Mouse (Mus musculus) stomach, postnatal 0 days (tissue): ENCODE data around the gene Kif5c.

Experiments used
- CTCF ChIP-seq: IDR thresholded peaks from 2 replicates; pipeline ENCODE4 v1.5.1; 2016; ENCODE audit warnings: antibody characterized with exemption, low read depth, mild to moderate bottlenecking, moderate library complexity
- EP300 ChIP-seq: optimal IDR thresholded peaks from 2 replicates; pipeline ENCODE3; 2016; ENCODE audit warnings: antibody characterized with exemption

DNA sequence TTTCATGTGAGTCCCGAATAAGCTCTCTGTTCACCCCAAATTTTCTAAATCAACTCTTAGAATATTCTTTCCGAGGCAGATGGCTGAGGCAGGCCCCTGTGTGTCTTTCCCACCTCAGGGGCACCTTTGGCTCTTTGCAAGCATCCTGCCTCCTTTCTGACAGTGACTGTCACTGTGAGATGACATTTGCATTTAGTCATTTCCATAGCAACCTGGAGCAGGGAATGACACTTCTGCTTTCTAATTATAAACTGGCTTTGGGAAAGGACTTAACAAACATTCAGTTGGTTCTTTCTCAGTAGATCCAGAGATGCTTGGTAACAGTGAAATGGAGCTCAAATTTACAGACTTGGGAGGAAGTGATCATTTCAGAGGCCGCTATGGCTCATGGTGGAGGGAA is 23.7 kb downstream of the Kif5c start:
- TF ChIP-seq EP300 = no peak
- TF ChIP-seq CTCF = no peak
